Mouse (Mus musculus) heart, postnatal 0 days (tissue): ENCODE measurements around the gene Casp7.

Experiments
- CTCF ChIP-seq: IDR thresholded peaks from 2 replicates; pipeline ENCODE4 v1.5.1; 2016; ENCODE audit warnings: antibody characterized with exemption, control low read depth, low read depth
- EP300 ChIP-seq: IDR thresholded peaks from 2 replicates; pipeline ENCODE4 v1.6.1; 2016; ENCODE audit warnings: antibody characterized with exemption, low read depth

- TF ChIP-seq CTCF = no peak
- TF ChIP-seq EP300 = no peak
Observed at GRCm38 (mm10) chr19:56477253-56477652, 80.3 kb downstream of the Casp7 start.
